Mouse (Mus musculus) stomach, embryonic 15.5 days (tissue): Measurements from ENCODE around the gene Mapkapk3. TPM values are rescaled to one million over a fixed set of nuclear protein-coding genes. Genes with fewer than 3 reads are reported as not detected.

ENCODE experiments used
- ATAC-seq: fragments of 200-750 bp; cut with Nextera tagmentation; 2 replicates; pipeline ENCODE4 v1.8.0; 2017; ENCODE audit warnings: low read depth, moderate number of reproducible peaks, moderate TSS enrichment; ENCODE audit not compliant: insufficient read depth, low FRiP score
- H3K27ac ChIP-seq: fragments of 300-500 bp; sonication (generic); 2 replicates; pipeline ENCODE4 v1.5.1; 2015; ENCODE audit warnings: mild to moderate bottlenecking, inconsistent platforms
- H3K27me3 ChIP-seq: fragments of 300-500 bp; sonication (generic); replicated peaks from 2 replicates; pipeline ENCODE4 v1.6.1; 2015; ENCODE audit warnings: inconsistent platforms
- H3K36me3 ChIP-seq: fragments of 300-500 bp; sonication (generic); 2 replicates; pipeline ENCODE4 v1.6.1; 2015; ENCODE audit warnings: inconsistent platforms
- H3K4me1 ChIP-seq: fragments of 300-500 bp; sonication (generic); 2 replicates; pipeline ENCODE4 v1.6.1; 2015; ENCODE audit warnings: inconsistent platforms
- H3K4me2 ChIP-seq: fragments of 300-500 bp; sonication (generic); 2 replicates; pipeline ENCODE4 v1.6.1; 2015; ENCODE audit warnings: mild to moderate bottlenecking, inconsistent platforms
- H3K4me3 ChIP-seq: fragments of 300-500 bp; sonication (generic); replicated peaks from 2 replicates; pipeline ENCODE4 v1.5.1; 2015; ENCODE audit warnings: inconsistent platforms
- H3K9ac ChIP-seq: fragments of 300-500 bp; sonication (generic); 2 replicates; pipeline ENCODE4 v1.6.1; 2015; ENCODE audit warnings: inconsistent platforms
- H3K9me3 ChIP-seq: fragments of 300-500 bp; sonication (generic); 2 replicates; pipeline ENCODE4 v1.6.1; 2016; ENCODE audit warnings: inconsistent platforms
- WGBS: fragments of 180-500 bp; shearing (Covaris S2); methylation state at CpG from one replicate; pipeline ENCODE4 v1.1.7; 2015; 5-methylcytosine and 5-hydroxymethylcytosine counted together
- polyA plus RNA-seq: library from polyadenylated mRNA; unstranded; fragments of >200 nt; fragmentation: Nextera tagmentation; extraction: Ambion mirVana; gene quantifications from 2 replicates; pipeline ENCODE4 v1.2.1, GENCODE M21; 2015

Mapkapk3 gene
- polyA plus RNA-seq, result 35.3 and 38.0 TPM in 2 replicates

DNA sequence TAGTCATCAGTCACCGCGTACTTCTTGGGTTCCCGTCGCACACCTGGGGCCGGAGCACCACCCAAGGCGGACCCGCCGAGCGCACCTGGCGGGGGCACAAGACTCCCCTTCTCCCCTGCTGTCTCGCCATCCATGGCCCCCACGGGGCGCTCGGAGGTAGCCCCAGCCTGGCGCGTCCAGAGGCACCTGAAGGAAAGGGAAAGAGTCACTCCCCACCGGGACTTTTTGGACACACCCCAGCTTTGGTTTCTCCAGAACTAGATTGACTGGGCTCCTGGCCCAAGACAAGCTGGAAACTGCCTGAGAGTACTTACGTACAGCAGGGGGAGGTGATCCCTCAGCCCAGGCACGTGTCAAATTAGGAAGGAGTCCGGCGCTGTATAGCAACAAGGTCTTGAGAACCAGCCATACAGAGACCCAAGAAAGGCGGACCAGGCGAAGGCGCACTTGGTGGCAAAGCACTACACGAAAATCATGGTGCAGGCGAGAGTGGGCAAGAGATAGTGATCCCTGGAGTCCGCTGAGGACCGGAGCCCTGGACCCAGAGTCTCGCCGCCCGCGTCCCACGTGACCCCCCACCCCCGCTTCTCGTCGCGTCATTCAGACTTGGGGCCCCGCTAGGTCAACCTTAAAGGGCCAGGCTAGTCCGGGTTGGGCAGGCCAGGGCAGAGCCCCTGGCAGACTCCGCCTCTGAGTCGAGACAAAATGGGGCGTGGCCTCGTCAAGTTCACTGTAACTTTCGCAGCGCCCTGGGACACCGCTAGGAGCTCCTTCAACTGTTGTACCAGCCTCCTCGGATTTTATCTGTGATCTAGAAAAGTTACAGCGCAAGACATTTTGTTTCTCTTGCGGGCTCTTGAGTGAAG, at the start of gene Mapkapk3:
Gene Mapkapk3 (minus strand): TSS at position 667 of the 866 bp plus-strand sequence.
- peaks cover 16% of the 10 kb centered on the region for H3K4me1 ChIP-seq
- no peaks in the 10 kb centered on the region for H3K9me3 ChIP-seq

DNA sequence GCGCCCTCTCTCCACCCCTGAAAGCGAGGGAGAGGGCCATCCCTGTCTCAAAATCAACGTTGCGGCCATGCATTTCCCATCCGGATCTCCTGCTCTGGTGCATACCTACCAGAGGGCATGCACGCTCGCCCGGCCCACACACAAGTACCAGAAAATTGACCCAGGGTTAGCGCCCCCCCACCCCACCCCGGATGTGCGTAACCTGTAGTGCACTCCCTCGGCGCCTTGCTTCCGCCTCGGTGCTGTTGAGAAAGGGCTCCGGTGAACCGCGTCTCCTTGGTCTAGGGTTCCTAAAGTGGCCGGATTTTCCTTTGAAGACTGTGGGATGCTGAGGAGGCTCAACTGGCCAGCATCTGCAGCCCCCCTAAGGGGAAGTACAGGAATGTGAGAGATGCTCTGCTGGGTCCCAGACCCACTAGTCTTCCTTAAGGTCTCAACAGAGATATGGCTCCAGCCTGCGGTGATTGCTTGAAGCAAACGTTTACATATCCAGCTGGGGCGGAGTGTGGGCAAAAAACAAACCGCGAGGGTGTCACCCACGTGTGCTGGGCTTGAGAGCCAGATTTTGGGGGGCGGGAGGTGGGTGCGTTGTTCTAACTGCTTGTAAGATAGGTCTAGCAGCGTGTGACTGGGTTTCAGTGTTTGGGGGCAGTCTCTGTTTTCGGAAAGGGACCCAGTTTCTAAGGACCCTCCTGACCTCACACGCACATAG, 48.7 kb upstream of the Mapkapk3 start, which contains the start of gene Hemk1:
Gene Hemk1 (minus strand): TSS at position 179 of the 712 bp plus-strand sequence.
- Histone ChIP-seq H3K4me2 (peak within 1 kb of the TSS; percentile 90), H3K36me3 (no peaks in the 10 kb centered on the region), H3K4me3 (peak within 1 kb of the TSS; percentile 57), H3K27me3 (no peaks in the 10 kb centered on the region), H3K27ac (peak within 1 kb of the TSS; percentile 45), H3K9me3 (no peaks in the 10 kb centered on the region), H3K4me1 (peaks cover 12% of the 10 kb centered on the region), H3K9ac (peak within 1 kb of the TSS; percentile 60)
- WGBS, result 3% methylated on average over 30 of the region's 30 CpGs
- ATAC-seq, result peak; percentile 82

More for the DNA sequence above, at the start of gene Mapkapk3:
- Histone ChIP-seq H3K36me3 (no peaks in the 10 kb centered on the region), H3K9ac (peak within 1 kb of the TSS; percentile 43; the same call in 1 of the 2 replicates), H3K4me2 (peak within 1 kb of the TSS; percentile 90), H3K27me3 (peaks cover 4% of the 10 kb centered on the region; the same call in 1 of the 2 replicates), H3K4me3 (peak within 1 kb of the TSS; percentile 59), H3K27ac (peak within 1 kb of the TSS; percentile 89)
- ATAC-seq, result peak; percentile 87
- 2% methylated on average over 49 of the region's 49 CpGs for WGBS

DNA sequence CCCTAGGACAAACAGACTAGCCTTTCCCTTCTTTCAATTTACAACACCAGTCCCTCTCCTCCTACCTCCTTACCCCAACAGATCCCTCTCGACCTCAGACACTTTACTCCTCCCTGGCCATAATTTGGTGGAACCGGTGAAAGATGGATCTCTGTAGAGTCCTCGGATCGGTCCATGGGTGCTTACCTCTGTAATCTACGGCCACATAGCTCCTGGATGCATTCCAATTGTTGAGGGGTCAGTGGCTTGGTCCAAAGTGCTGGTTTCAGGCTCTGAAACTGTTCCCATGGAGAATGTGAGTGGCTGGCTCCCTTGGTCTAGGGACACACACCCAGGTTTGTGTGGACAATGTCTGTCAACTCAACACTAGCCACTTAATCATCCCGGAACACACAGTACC, 46.7 kb upstream of the Mapkapk3 start:
- no peak for ATAC-seq
- Histone ChIP-seq H3K9ac (no peak overlapping the region), H3K4me3 (no peak overlapping the region), H3K27ac (no peak overlapping the region), H3K4me2 (no peak overlapping the region), H3K27me3 (no peaks in the 10 kb centered on the region), H3K36me3 (no peaks in the 10 kb centered on the region), H3K9me3 (no peaks in the 10 kb centered on the region), H3K4me1 (peaks cover 12% of the 10 kb centered on the region)
- WGBS, result 84% methylated on average over 6 of the region's 6 CpGs

DNA sequence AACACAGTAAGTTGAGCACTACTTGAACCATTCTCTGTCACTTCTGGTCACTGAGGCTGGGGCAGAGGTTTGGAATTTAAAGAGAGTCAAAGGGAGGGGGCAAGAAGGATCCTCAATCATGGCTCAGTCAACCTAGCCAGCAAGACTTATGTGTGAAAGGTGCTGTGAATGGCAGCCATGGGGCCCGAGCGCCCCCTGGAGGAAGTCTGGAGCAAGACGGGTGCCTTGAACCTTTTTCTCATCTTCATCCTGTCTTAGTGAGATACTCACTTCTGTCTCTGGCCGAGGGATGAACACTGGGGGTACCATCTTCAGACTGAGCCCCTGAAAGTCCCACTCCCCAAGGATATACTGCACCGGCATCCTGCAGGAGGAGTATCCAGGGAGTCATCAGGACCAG, 46.2 kb upstream of the Mapkapk3 start:
- H3K36me3 ChIP-seq, result no peaks in the 10 kb centered on the region
- H3K4me2 ChIP-seq, result no peak overlapping the region
- 12% methylated on average over 5 of the region's 5 CpGs for WGBS
- no peak overlapping the region for H3K4me3 ChIP-seq
- no peak overlapping the region for H3K27ac ChIP-seq
- H3K4me1 ChIP-seq, result peaks cover 10% of the 10 kb centered on the region
- no peak for ATAC-seq
- H3K27me3 ChIP-seq, result no peaks in the 10 kb centered on the region
- no peak overlapping the region for H3K9ac ChIP-seq
- no peaks in the 10 kb centered on the region for H3K9me3 ChIP-seq

DNA sequence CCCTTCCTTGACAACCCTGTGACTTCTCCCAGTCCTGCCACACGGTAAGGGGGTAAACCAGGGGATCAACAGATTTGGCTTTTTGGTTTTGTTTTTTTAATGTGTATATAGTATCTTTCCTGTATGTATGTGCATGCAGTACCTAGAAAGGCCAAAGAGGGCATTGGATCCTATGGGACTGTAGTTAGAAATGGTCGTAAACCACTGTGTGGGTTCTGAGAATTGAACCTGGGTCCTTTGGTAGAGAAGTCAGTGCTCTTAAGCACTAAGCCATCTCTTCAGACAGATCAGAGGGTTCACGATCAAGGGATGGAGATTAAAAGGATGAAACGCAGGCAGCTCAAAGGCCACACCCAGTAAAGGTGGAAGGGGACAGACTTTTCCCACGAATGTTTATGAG, 45.4 kb upstream of the Mapkapk3 start:
- no peaks in the 10 kb centered on the region for H3K36me3 ChIP-seq
- no peak overlapping the region for H3K4me3 ChIP-seq
- no peak overlapping the region for H3K27ac ChIP-seq
- WGBS, result 84% methylated on average over 5 of the region's 5 CpGs
- no peak overlapping the region for H3K4me2 ChIP-seq
- no peak overlapping the region for H3K9ac ChIP-seq
- H3K9me3 ChIP-seq, result no peaks in the 10 kb centered on the region
- no peak for ATAC-seq
- peaks cover 8% of the 10 kb centered on the region for H3K4me1 ChIP-seq
- no peaks in the 10 kb centered on the region for H3K27me3 ChIP-seq

DNA sequence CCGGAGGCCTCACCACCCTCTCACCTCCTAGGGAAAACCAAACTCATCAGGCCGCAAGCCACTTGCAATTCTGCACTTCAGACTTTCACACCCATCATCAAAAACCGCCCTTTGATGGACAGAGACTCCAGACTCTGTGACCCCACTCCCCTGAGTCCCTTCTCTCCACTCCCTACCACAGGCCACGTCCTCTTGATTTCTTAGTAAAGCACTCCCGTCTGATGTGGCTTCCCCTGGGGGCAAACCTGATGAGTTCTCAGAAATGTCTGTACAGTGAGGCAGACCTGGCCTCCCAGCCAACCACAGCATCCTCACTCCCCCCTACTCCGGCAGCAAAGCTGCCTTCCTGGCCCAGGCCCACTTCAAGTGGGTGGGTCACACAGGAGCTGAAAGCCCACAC, 44.7 kb upstream of the Mapkapk3 start:
- Histone ChIP-seq H3K27me3 (no peaks in the 10 kb centered on the region), H3K4me1 (peaks cover 8% of the 10 kb centered on the region)

DNA sequence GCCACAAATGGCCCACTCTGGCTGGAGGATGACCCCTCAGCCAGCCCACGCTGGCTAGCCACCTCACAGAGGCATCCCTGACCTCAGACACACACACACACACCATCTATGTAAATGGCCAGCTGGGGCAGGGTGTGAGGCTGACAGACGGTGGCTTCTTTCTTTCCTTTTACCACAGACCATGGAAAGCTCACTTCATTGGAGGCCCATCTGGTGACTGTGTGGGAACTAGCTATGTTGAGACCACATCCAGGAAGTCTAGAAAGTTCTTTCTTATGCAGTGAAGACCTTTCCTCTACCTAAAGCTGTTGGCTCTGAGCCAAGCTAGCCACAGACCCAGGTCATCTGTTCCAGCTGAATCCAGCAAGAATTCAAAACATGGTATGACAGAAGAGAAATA, 44.0 kb upstream of the Mapkapk3 start:
- Histone ChIP-seq H3K36me3 (no peaks in the 10 kb centered on the region), H3K9ac (no peak overlapping the region), H3K27ac (no peak overlapping the region), H3K9me3 (no peaks in the 10 kb centered on the region), H3K4me1 (peaks cover 8% of the 10 kb centered on the region), H3K4me2 (no peak overlapping the region), H3K4me3 (no peak overlapping the region), H3K27me3 (no peaks in the 10 kb centered on the region)
- 53% methylated on average over 2 of the region's 2 CpGs for WGBS
- ATAC-seq, result no peak

More for the DNA sequence above, 44.7 kb upstream of the Mapkapk3 start:
- Histone ChIP-seq H3K9me3 (no peaks in the 10 kb centered on the region), H3K4me3 (no peak overlapping the region), H3K4me2 (no peak overlapping the region), H3K27ac (no peak overlapping the region), H3K36me3 (no peaks in the 10 kb centered on the region), H3K9ac (no peak overlapping the region)
- ATAC-seq, result no peak
- WGBS, result 82% methylated on average over 6 of the region's 6 CpGs

DNA sequence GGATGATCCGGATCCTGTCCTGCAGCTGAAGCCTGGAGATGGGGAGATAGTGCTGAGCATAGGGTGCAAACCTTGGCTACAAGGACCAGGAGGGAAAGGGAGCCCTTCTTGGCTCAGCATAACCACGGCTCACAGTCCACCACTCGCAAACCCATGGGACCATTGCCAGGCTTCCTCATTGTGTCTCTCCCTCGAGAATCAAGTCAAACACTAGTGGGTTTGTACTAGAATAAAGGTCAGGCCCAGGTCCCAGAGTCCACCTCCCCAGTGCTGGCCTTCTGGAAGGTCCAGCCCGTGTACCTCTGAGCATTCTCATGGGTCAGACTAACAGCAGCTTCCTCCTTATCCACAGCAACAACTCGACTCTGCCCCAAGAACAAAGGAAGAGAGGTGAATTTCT, 41.1 kb upstream of the Mapkapk3 start:
- Histone ChIP-seq H3K36me3 (no peaks in the 10 kb centered on the region), H3K27ac (no peak overlapping the region), H3K27me3 (no peaks in the 10 kb centered on the region), H3K4me3 (no peak overlapping the region), H3K9ac (no peak overlapping the region), H3K4me1 (no peaks in the 10 kb centered on the region), H3K4me2 (no peak overlapping the region), H3K9me3 (no peaks in the 10 kb centered on the region)
- WGBS, result 77% methylated on average over 6 of the region's 6 CpGs
- no peak for ATAC-seq

DNA sequence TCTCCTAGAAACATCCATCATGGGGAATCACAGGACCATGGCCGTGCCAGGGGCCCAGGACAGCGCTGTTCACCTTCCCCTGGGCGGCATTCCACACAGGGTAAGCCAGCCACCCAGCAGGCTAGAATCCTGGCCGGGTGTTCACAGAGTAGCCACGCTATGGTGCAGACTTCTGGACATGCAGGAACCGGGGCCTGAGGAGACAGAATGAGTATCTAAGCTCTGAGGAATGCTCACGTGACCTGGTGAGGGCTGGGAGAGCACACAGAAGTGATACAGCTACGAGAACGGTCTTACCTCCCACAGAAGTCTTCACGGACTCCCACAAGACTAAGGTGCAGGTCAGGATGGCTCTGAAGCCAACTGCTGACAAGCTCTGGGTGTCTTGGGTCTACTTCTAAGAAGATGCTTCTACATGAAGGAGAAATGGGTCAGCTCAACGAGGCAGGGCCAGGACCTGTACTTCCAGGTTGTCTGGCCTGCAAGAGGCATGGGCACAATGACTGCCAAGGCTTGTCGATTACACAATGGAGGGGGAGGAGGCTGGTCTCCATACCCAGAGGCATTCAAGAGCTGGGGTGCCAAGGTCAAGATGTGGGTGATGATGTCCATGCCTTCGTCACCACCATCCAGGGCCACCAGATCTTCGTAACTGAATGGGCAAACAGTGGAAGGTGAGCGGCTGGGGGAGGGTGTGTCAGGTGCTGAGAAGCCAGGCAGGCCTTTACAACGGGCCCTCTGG, 38.4 kb upstream of the Mapkapk3 start:
- 86% methylated on average over 16 of the region's 16 CpGs for WGBS
- Histone ChIP-seq H3K4me3 (no peak overlapping the region), H3K4me2 (no peak overlapping the region), H3K9ac (no peak overlapping the region), H3K9me3 (no peaks in the 10 kb centered on the region), H3K27me3 (no peaks in the 10 kb centered on the region), H3K4me1 (no peaks in the 10 kb centered on the region), H3K36me3 (no peaks in the 10 kb centered on the region), H3K27ac (no peak overlapping the region)
- ATAC-seq, result no peak

DNA sequence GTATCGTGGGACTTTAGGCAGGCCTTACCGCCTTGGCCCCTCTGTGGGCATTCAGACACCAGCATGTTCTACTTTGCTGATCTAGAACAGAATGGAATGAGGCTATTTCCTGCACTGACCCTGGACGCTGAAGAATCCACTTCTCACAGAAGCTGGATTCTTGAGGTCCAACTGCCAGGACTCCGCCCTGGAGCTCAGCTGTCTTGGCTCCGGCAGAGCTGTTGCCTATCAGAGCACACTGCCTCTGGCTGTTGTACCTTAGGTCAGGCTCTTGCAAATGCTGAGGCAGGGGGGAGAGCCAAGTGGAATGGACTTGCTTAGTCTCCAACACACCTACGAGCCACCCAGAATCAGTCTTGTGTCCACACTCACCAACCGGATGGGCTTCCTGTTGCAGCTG, 36.2 kb upstream of the Mapkapk3 start:
- Histone ChIP-seq H3K27me3 (no peaks in the 10 kb centered on the region), H3K9ac (no peak overlapping the region), H3K9me3 (no peaks in the 10 kb centered on the region), H3K27ac (no peak overlapping the region), H3K36me3 (no peaks in the 10 kb centered on the region), H3K4me3 (no peak overlapping the region), H3K4me1 (0 out of 2 replicates have a peak, but pooled peaks cover 5% of the 10 kb centered on the region), H3K4me2 (no peak overlapping the region)
- ATAC-seq, result no peak
- WGBS, result 74% methylated on average over 7 of the region's 7 CpGs

DNA sequence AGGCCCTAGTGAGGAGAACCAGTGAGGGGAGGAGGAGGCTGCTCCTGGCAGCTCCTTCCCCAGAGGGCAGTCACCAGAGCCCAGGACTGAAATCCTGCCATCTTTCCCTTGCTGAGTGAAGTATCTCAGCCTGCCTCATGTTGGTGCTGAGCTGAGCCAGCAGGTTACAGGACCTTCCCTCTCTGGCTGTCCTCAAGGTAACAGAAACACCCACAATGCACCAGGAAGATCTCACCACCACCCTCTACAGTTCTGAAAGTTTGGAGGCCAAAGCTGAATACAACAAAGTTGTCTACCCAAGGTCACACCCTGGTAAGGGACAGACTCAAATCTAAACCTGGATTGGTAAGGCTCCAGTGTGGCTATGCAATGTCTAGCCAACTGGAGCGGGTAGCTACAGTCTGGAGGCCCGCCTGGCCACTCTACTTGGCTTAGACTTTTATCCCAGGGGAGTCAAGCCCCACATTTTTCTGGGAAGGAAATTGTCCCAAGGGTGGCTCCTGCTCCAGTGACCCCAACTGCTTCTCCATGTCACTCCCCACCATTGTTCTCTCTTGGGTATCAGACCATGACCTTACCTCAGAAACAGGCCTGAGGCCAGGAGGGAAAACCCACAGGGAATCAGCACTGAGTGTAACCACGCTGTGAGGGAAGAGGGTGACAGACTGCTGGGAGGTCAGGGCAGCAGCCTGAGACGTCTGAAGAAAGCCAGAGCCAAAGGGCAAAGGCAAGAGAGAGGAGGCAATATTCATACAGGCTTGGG, 35.3 kb upstream of the Mapkapk3 start:
- no peaks in the 10 kb centered on the region for H3K36me3 ChIP-seq
- H3K4me3 ChIP-seq, result no peak overlapping the region
- no peak overlapping the region for H3K9ac ChIP-seq
- H3K4me2 ChIP-seq, result no peak overlapping the region
- no peaks in the 10 kb centered on the region for H3K27me3 ChIP-seq
- H3K4me1 ChIP-seq, result 0 out of 2 replicates have a peak, but pooled peaks cover 5% of the 10 kb centered on the region
- 68% methylated on average over 4 of the region's 4 CpGs for WGBS
- no peaks in the 10 kb centered on the region for H3K9me3 ChIP-seq
- H3K27ac ChIP-seq, result no peak overlapping the region
- no peak for ATAC-seq
